Mouse (Mus musculus) G1E (cell line): ENCODE results near the gene Dll4.

Experiments used
- CTCF ChIP-seq: IDR thresholded peaks from 2 replicates; pipeline ENCODE4 v1.5.1; 2012; ENCODE audit warnings: low read depth, low read length, inconsistent platforms, mixed read lengths
- TAL1 ChIP-seq: conservative IDR thresholded peaks from 2 replicates; pipeline ENCODE4 v1.6.1; 2012; ENCODE audit warnings: low read depth, low read length, inconsistent platforms, mixed read lengths

- TF ChIP-seq CTCF (no peak), TAL1 (no peak; the same call in 1 of the 2 replicates)
Observed at GRCm38 (mm10) chr2:119355089-119355488, 29.5 kb downstream of the Dll4 start.
